Mouse (Mus musculus): Measurements from ENCODE around the gene Cobl. TPM values are rescaled to one million over a fixed set of nuclear protein-coding genes. Genes with fewer than 3 reads are reported as not detected.

Cobl gene
- 31.1 and 42.5 TPM in 2 replicates for polyA plus RNA-seq (2015; fragmentation: Nextera tagmentation; extraction: Ambion mirVana)

DNA sequence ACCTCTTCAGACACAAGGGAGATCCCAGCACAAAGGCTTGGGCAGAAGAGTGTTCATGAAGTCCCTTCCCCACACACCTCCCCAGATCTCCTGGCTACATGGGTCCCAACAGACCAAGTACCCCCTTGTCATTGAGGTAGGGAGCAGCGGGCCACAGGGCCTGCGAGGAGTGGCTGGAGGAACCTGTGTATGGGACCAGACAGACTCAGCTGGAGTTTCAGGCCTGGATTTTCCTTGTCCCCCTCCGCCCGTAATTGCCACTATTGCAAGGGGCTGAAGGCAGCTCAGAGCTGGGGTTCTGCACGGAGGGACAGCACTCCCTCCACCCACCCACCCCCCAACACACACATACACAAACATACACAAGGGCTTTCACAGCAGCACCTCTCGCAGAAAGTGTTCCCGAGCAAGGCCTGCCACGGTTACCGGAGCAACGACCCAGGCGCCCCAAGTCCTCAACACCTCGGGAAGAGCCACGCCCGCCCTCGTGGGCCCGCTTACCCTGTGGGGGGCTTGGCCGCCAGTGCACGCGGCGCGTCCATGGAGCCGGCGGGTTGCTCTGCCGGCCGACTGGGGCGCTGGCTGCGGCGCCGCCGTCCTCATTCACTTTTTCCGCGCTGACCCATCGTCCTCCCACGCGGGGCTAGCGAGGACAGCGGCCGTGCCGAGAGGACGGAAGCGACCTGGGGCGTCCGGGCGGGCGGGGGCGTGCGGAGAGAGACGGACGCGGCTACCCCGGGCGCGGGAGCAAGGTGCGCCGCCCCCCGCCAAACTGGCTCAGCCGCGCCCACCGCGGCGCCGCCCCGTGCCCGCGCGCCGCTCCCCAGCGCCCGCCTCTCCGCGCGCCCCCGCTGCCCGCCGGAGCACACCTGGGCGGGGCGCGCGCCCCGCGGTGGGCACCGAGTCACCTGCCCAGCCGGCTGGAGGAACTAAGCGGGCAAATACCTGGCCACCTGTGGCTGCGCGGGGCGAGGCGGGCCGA is at the start of gene Cobl:
Gene Cobl (minus strand): TSS at position 780 of the 982 bp plus-strand sequence.
- Histone ChIP-seq H3K27ac (peak within 1 kb of the TSS; percentile 26; the same call in 1 of the 2 replicates), H3K4me2 (peak within 1 kb of the TSS; percentile 86), H3K4me1 (replicated peaks) (peaks cover 11% of the 10 kb centered on the region), H3K36me3 (no peaks in the 10 kb centered on the region), H3K4me3 (peak within 1 kb of the TSS; percentile 75), H3K9me3 (replicated peaks) (no peaks in the 10 kb centered on the region), H3K27me3 (peaks cover 4% of the 10 kb centered on the region; the same call in 1 of the 2 replicates), H3K9ac (peak within 1 kb of the TSS; percentile 68)
- under 1% methylated on average over 66 of the region's 89 CpGs for WGBS
- peak; percentile 35; the same call in 1 of the 2 replicates for ATAC-seq (replicated peaks; ENCODE audit: insufficient number of reproducible peaks, insufficient read depth, low FRiP score, low read depth)

GRCm38 (mm10) chr11:12513796-12514195 is 49.0 kb upstream of the Cobl start:
- H3K9me3 ChIP-seq (replicated peaks) = no peaks in the 10 kb centered on the region
- ATAC-seq (replicated peaks; ENCODE audit: insufficient number of reproducible peaks, insufficient read depth, low FRiP score, low read depth) = no peak
- H3K27ac ChIP-seq = no peak overlapping the region
- no peaks in the 10 kb centered on the region for H3K36me3 ChIP-seq
- H3K4me2 ChIP-seq = no peak overlapping the region
- H3K4me3 ChIP-seq = no peak overlapping the region
- H3K4me1 ChIP-seq (replicated peaks) = no peaks in the 10 kb centered on the region
- H3K27me3 ChIP-seq = no peaks in the 10 kb centered on the region
- WGBS = 43% methylated on average over 5 of the region's 5 CpGs
- H3K9ac ChIP-seq = no peak overlapping the region

- Histone ChIP-seq H3K36me3 (no peaks in the 10 kb centered on the region), H3K27ac (no peak overlapping the region), H3K9ac (no peak overlapping the region), H3K9me3 (replicated peaks) (no peaks in the 10 kb centered on the region), H3K27me3 (no peaks in the 10 kb centered on the region), H3K4me2 (no peak overlapping the region), H3K4me1 (replicated peaks) (no peaks in the 10 kb centered on the region), H3K4me3 (no peak overlapping the region)
- no peak for ATAC-seq (replicated peaks; ENCODE audit: insufficient number of reproducible peaks, insufficient read depth, low FRiP score, low read depth)
- 83% methylated on average over 6 of the region's 6 CpGs for WGBS
Measured at GRCm38 (mm10) chr11:12506371-12506890, 41.7 kb upstream of the Cobl start.

DNA sequence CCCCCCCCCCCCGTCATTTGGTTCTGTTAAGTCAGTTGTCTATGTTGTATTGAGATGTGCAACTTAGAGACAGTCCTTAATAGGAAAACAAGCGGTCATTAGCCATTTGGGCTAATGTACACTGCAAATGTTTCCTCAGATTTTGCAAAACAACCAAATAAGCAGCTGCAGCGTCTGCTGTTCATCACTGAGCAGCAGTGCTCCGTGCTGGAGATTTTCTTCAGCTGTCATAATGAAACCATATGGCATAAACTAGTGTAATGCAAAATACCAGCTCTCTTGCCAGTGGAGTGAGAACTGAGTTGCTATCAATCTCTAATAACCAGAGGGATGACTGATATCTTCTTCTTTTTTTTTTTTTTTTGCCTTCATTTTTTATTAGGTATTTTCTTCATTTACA is 39.0 kb upstream of the Cobl start:
- H3K36me3 ChIP-seq = no peaks in the 10 kb centered on the region
- 80% methylated on average over 4 of the region's 4 CpGs for WGBS
- ATAC-seq (replicated peaks; ENCODE audit: insufficient number of reproducible peaks, insufficient read depth, low FRiP score, low read depth) = no peak

DNA sequence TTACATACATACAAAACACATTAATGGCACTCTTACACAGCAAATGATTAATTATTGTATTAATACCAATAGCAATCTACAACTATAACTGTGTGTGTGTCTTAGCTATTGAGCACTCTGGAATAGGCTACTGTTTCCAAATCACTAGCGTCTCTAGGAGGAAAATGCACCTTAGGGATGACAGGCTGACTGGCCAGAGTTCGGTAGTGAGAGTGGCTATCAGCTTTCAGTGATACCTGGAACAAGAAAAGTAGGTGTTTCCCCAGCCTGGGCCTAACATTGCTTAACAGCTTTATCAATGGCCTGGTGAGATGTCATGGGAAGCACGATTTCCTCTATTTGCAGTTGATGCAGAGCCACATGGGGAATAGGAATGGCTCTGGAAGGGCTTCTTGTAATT is 37.0 kb upstream of the Cobl start:
- Histone ChIP-seq H3K4me3 (no peak overlapping the region), H3K9ac (no peak overlapping the region), H3K27ac (no peak overlapping the region), H3K4me2 (no peak overlapping the region), H3K36me3 (no peaks in the 10 kb centered on the region), H3K4me1 (replicated peaks) (no peaks in the 10 kb centered on the region), H3K9me3 (replicated peaks) (no peaks in the 10 kb centered on the region), H3K27me3 (no peaks in the 10 kb centered on the region)
- no peak for ATAC-seq (replicated peaks; ENCODE audit: insufficient number of reproducible peaks, insufficient read depth, low FRiP score, low read depth)
- WGBS = 67% methylated on average over 3 of the region's 3 CpGs

More for the DNA sequence above, 39.0 kb upstream of the Cobl start:
- Histone ChIP-seq H3K4me1 (replicated peaks) (no peaks in the 10 kb centered on the region), H3K27ac (no peak overlapping the region), H3K9ac (no peak overlapping the region), H3K27me3 (no peaks in the 10 kb centered on the region), H3K4me3 (no peak overlapping the region), H3K4me2 (no peak overlapping the region), H3K9me3 (replicated peaks) (no peaks in the 10 kb centered on the region)

DNA sequence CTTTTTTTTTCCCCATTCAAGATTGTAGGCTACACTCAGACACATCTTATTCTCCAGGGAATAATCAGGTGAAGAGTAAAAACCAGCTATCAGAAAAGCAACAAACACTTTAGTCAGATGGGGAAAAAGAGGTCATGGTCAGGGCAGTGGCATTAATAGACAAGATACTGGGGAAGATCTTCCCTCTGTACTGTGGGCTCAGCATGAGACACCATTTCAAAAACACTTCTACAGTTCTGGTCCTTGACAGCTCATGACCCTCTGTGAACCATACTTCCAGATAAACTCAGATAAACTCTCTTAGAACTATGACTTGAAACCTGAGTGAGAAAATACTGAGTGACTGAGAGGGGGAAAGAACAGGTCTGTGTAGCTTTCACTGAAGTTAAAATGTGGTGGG is 29.0 kb upstream of the Cobl start:
- Histone ChIP-seq H3K4me3 (no peak overlapping the region), H3K9ac (no peak overlapping the region), H3K27ac (no peak overlapping the region), H3K27me3 (no peaks in the 10 kb centered on the region), H3K36me3 (no peaks in the 10 kb centered on the region), H3K4me2 (no peak overlapping the region), H3K4me1 (replicated peaks) (0 out of 2 replicates have a peak, but pooled peaks cover 3% of the 10 kb centered on the region), H3K9me3 (replicated peaks) (no peaks in the 10 kb centered on the region)
- no peak for ATAC-seq (replicated peaks; ENCODE audit: insufficient number of reproducible peaks, insufficient read depth, low FRiP score, low read depth)

DNA sequence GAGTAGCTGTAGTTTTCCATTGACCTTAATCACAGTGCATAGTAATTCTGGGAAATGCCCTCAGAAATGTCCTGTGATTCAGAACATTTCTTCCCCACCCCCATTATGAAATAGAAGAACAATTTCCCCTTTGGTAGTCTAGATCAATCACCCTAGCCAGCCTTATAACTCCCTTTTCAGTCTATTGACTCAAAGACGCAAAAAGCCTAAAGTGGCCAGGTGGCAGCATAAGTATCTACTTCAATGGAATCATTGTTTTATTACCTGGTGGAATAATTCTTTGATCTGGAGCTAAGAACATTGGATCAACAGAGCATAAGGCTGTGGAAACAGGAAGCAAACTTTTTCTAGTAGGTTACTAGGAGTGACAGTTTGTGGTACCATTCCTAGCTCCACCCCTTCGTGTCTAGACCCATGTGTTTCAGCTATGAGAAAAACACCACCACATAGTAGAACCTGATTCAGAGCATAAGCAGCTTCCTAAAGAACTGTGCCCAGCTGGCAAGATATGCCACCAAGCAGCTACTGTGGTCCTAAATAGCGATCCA is 15.2 kb upstream of the Cobl start:
- WGBS = 79% methylated on average over 3 of the region's 3 CpGs

DNA sequence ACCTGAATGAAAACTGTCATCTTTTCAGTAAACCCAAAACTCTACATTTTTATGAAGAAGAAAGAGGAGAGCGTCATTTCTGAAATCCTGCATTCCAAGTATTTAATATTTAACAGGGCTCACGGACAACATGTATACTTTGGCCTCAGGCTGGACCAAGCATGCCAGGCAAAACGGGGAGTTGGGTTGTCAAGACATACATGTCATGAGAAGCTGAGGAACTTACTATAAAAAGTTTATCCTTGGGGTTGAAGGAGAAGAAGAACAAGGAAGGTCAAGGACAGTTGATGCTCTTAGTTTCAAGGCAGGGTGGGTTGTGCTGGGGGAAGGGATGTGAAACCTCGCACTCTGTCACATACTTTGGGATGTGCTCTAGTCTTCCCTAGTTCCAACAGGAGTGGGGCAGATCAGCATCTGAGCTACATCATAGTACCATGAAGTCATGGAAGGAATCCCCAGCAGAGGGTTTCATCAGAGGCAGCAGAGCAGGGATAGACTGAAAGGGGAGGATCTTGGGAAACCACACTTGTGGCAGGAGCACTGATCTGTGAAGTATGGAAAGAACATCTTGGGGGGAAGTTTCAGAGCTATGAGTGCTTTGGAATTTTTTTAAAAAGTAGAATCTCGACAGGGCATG is 9.7 kb upstream of the Cobl start:
- 73% methylated on average over 5 of the region's 5 CpGs for WGBS
- no peak overlapping the region for H3K27ac ChIP-seq

More for the DNA sequence above, 15.2 kb upstream of the Cobl start:
- Histone ChIP-seq H3K27me3 (no peaks in the 10 kb centered on the region), H3K36me3 (no peaks in the 10 kb centered on the region), H3K27ac (no peak overlapping the region), H3K9me3 (replicated peaks) (no peaks in the 10 kb centered on the region), H3K4me1 (replicated peaks) (no peaks in the 10 kb centered on the region), H3K4me3 (no peak overlapping the region), H3K9ac (no peak overlapping the region), H3K4me2 (no peak overlapping the region)
- ATAC-seq (replicated peaks; ENCODE audit: insufficient number of reproducible peaks, insufficient read depth, low FRiP score, low read depth) = no peak

DNA sequence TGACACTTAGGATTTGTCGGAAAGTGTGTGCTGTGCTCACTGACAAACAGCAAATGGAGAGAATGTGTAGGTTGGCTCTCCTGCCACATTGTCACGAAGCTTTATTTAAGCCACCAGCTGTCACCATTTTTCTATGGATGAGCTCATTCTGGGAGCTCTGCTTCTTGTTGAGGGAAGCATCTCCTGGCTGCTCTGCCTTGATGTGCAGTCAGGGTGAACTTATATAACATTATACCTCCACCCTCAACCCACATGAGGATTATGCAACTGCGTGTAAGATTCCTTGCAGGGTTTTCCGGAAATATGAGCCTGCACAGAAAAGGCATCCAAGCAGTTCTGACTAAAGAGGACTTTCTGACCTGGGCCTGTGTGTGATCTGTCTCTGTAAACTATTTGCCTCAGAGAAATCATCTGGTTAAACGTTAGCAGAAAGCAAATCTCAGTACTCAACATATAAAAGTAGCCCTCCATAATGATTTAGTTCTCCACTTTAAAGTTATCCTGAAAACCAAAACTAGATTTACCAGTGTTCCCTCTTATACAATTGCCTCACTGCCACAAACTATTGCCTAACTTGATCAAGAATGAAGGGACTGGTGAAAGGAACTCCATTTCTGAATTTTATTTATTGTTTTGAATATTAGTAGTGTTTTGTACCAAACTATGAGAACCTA is 9.0 kb upstream of the Cobl start:
- Histone ChIP-seq H3K27me3 (no peaks in the 10 kb centered on the region), H3K4me2 (no peak overlapping the region), H3K9me3 (replicated peaks) (no peaks in the 10 kb centered on the region), H3K4me3 (no peak overlapping the region), H3K36me3 (no peaks in the 10 kb centered on the region), H3K9ac (no peak overlapping the region), H3K27ac (no peak overlapping the region), H3K4me1 (replicated peaks) (no peaks in the 10 kb centered on the region)
- ATAC-seq (replicated peaks; ENCODE audit: insufficient number of reproducible peaks, insufficient read depth, low FRiP score, low read depth) = no peak
- 69% methylated on average over 5 of the region's 5 CpGs for WGBS

More for the DNA sequence above, 9.7 kb upstream of the Cobl start:
- Histone ChIP-seq H3K4me2 (no peak overlapping the region), H3K27me3 (no peaks in the 10 kb centered on the region), H3K9ac (no peak overlapping the region), H3K4me1 (replicated peaks) (no peaks in the 10 kb centered on the region), H3K4me3 (no peak overlapping the region), H3K9me3 (replicated peaks) (no peaks in the 10 kb centered on the region), H3K36me3 (no peaks in the 10 kb centered on the region)
- ATAC-seq (replicated peaks; ENCODE audit: insufficient number of reproducible peaks, insufficient read depth, low FRiP score, low read depth) = no peak

DNA sequence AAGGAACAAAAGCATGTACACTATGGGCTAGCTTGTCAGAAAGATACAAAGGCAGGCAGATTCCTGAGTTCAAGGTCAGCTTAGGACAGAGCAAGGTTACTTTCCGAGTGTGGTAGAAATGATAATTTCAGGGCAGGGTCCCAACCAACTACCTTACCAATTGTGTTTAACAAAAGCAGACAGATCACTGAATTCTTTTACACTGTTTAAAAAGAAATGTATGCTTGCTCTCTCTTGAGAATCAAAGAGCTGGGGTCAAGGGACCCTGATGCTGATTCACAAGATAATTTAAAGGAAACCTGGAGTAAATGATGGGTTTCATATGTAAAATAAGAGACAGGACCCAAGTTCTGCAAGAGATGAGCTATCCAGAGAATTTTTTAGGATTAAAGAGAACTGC is 4.9 kb upstream of the Cobl start:
- Histone ChIP-seq H3K4me2 (no peak overlapping the region), H3K36me3 (no peaks in the 10 kb centered on the region), H3K9me3 (replicated peaks) (no peaks in the 10 kb centered on the region), H3K27me3 (no peaks in the 10 kb centered on the region; the same call in 1 of the 2 replicates), H3K4me1 (replicated peaks) (peaks cover 4% of the 10 kb centered on the region; the same call in 1 of the 2 replicates), H3K27ac (no peak overlapping the region), H3K4me3 (no peak overlapping the region), H3K9ac (no peak overlapping the region)
- 62% methylated on average over 1 of the region's 1 CpGs for WGBS
- ATAC-seq (replicated peaks; ENCODE audit: insufficient number of reproducible peaks, insufficient read depth, low FRiP score, low read depth) = no peak

DNA sequence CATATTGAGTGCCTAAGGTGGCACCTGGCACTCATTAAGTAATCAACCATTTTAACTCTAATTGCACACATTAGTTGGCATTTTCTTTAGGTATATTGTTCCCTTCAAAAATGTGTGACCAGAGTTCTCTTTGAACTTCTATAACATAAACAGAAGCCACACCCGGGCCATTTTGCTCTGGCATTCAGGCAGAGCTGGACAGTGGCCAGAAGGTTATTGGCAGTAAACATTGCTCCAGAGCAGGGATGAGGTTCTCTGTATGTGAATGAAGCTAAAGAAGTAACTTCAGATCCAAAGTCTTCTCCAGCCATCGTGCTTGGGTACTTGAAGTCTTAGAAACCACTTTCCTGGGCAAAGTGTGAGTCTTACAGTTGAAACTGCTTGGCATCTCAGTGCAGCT is 3.9 kb upstream of the Cobl start:
- Histone ChIP-seq H3K4me2 (no peak overlapping the region), H3K27me3 (peaks cover 2% of the 10 kb centered on the region; the same call in 1 of the 2 replicates), H3K4me3 (no peak overlapping the region), H3K4me1 (replicated peaks) (peaks cover 6% of the 10 kb centered on the region; the same call in 1 of the 2 replicates), H3K36me3 (no peaks in the 10 kb centered on the region), H3K27ac (no peak overlapping the region), H3K9me3 (replicated peaks) (no peaks in the 10 kb centered on the region), H3K9ac (no peak overlapping the region)
- 58% methylated on average over 2 of the region's 2 CpGs for WGBS
- no peak for ATAC-seq (replicated peaks; ENCODE audit: insufficient number of reproducible peaks, insufficient read depth, low FRiP score, low read depth)

All from heart, embryonic 15.5 days (tissue).